Mouse (Mus musculus) left cerebral cortex, postnatal 4 days (tissue): ENCODE measurements at regions not wholly inside any gene's neighbourhood (a gene's known extent, or its start where the extent isn't known, plus 50 kb on each side); places are given as distances from the start of the nearest gene placed in this dataset.
"Not testable (repeated sequence)": the region's sequence is repeated elsewhere in the genome, so short reads cannot be mapped to it uniquely, and the experiment has no call there.

Experiments
- DNase-seq: peaks from one replicate; pipeline ENCODE4 v3.0.0-alpha.2; 2022
- intact Hi-C: fragments of 180-260 bp; cut with DNase I; formaldehyde crosslinking; loops from one replicate; pipeline ENCODE4 v1.15.1; 2025

- DNase-seq, result no peak
- intact Hi-C loops, result loop anchor here (5.0 kb wide), 1 partner anchor 101 kb away; no protein-coding TSS in a partner anchor
These were observed 56.9 kb upstream of the Prdm9 start for GRCm38 (mm10) chr17:15620746-15621694.

DNA sequence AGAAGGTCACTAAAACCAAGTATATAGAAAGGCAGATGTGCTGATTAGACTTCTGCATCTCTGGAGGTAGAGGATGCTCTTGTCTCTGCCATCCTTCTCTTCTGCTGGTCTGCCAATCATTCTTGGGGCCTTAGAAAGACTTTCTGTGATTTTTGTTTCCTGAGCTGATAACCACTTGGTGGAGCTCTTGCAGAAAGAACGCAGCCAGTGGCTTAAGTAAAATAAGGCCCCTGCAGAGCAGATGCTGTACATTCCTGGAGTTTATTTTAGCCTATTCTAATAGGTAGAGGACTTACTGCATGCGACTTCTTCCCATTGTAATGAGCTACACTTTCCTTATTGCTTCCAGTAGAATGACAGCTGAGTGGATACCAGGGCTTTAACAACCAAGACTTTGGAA, 58.8 kb upstream of the Prdm9 start:
- DNase-seq, result no peak
- intact Hi-C loops, result loop anchor here (5.0 kb wide), 1 partner anchor 99 kb away; no protein-coding TSS in a partner anchor

- no peak for DNase-seq
- intact Hi-C loops, result no loop called here
These were observed 66.6 kb upstream of the Prdm9 start for GRCm38 (mm10) chr17:15630792-15631191.

GRCm38 (mm10) chr17:15631626-15632025, 67.5 kb upstream of the Prdm9 start:
- intact Hi-C loops, result no loop called here
- DNase-seq, result no peak

GRCm38 (mm10) chr17:15632090-15632489, 67.9 kb upstream of the Prdm9 start:
- intact Hi-C loops, result no loop called here
- DNase-seq, result no peak

DNA sequence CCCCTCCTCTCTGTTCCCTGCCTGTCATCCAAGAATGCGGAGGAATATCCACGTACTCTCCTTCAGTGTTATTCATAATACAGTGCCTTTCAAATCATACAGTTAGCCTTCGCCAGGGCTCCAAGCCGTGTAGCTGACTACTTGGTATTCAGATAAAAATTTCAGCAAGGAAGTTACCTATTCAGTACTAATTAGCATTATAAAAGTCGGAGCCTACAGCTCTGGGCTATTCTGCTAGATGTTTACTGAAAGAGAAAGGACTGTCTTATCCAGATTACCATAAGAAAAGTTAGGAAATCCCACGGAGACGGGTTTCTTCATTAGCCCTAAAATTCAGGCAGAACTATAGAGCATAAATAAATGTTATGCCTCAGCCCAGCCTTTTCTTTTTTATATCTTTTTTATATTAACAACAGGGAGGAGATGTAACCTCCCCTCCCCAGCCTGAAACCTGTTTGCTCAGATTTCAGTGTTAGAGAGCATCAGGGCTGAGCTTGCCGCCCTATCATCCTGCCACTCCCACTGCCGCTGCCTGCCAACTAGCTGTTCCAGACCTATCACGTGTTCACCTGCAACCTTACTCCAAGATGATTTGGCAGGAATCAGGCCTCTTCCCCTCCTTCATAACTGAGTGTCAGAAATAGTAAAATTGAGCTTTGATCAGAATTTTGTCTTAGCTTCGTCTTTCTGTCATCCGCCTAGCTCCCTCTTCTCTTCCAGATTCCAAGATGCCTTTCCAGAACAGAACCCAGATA, 65.5 kb upstream of the Chd1 start:
- DNase-seq, intact Hi-C loops: not testable (repeated sequence)

- DNase-seq, result no peak
- intact Hi-C loops, result no loop called here
These were observed 64.0 kb upstream of the Chd1 start for GRCm38 (mm10) chr17:15640776-15641175.

- DNase-seq, result no peak
- intact Hi-C loops, result no loop called here
These were observed 63.0 kb upstream of the Chd1 start for GRCm38 (mm10) chr17:15641764-15642163.

DNA sequence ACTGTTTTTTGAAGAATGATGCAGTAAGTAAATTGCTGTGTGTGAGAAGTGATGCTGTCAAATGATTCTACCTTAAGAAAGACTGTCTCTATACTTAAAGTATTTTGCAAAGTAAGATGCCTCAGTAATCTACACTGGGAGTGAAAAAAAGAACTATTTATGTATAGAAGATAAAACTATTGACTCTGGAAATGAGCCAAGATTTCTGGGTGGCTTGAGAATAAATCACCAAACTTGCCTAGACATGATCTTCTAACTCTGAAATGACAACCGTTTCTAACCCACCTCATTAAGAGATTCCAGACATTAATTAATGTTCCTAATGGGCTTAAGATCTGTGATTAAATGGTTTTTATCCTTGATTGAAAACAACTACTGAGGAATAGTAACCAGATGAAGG, 58.0 kb upstream of the Chd1 start:
- intact Hi-C loops, result no loop called here
- DNase-seq, result no peak

- intact Hi-C loops, result no loop called here
- DNase-seq, result no peak
These were observed 54.6 kb upstream of the Chd1 start for GRCm38 (mm10) chr17:15650089-15650742.

DNA sequence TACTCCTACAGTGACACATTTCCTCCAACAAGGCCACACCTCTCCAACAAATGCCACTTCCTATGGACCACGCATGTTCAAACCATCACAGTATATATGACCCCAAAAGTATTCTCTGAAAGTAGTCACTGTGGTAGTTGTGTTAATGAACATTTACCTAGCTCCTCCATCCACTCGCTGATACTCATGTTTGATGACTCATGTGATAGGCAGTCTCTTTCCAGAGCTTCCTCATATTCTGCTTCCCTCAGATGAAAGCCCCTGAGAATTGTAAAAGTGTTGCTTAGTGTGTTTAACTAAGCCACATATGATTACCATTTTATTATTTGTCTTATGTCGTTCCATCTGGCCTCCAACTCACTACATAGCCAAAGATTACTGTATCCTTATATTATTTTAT, 52.9 kb upstream of the Chd1 start:
- DNase-seq, result no peak
- intact Hi-C loops, result no loop called here
